Mouse (Mus musculus): ENCODE results near the gene Jazf1.

DNA sequence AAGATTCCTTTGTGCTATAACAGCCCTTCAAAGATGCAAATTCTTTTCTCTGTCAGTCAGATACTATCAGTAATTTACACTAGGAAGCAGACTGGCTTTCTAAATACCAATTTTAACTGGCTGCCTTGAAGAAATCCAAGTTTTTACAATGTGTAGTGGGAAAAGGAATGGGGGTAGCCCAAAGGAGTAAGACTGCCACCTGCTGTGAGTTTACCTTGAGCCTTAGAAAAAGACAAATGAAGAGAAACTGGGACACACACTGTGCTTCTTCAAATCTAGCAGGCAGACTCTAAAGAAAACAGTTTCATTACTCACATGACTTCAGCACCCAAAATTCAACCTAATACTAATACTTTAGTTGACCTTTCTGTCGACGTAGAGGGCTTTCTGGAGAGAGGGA lies 47.4 kb downstream of the Jazf1 start:
- no peak for TF ChIP-seq CTCF (IDR thresholded peaks at IDR 0.05 in 2 of 3, conservative IDR thresholded peaks at IDR 0.05 in 1 of 3; ENCODE audit: control insufficient read depth in 1 of 3, insufficient read depth in 1 of 3, low read depth in 2 of 3, low read length in 3 of 3, poor library complexity in 1 of 3, severe bottlenecking in 1 of 3)
- TF ChIP-seq CHD2 (IDR thresholded peaks at IDR 0.05; ENCODE audit: low read length), result no peak
- TF ChIP-seq TAL1 (IDR thresholded peaks at IDR 0.05; ENCODE audit: low read length), result no peak
- no peak for TF ChIP-seq GATA1 (IDR thresholded peaks at IDR 0.05; ENCODE audit: low read depth, low read length)
- no peak for TF ChIP-seq SIN3A (IDR thresholded peaks at IDR 0.05; ENCODE audit: low read length)
- TF ChIP-seq MAFK (IDR thresholded peaks at IDR 0.05; ENCODE audit: borderline replicate concordance, low read depth, low read length), result no peak
- TF ChIP-seq POLR2A (IDR thresholded peaks at IDR 0.05; ENCODE audit: control insufficient read depth in 1 of 2, insufficient read depth in 1 of 2, low read depth in 1 of 2, low read length in 2 of 2, poor library complexity in 1 of 2), result no peak
- TF ChIP-seq HCFC1 (IDR thresholded peaks at IDR 0.05; ENCODE audit: low read depth, low read length), result no peak
- no peak for TF ChIP-seq ZNF384 (IDR thresholded peaks at IDR 0.05; ENCODE audit: low read depth, low read length)
- TF ChIP-seq RAD21 (IDR thresholded peaks at IDR 0.05; ENCODE audit: low read depth, low read length), result no peak
- TF ChIP-seq ZMIZ1 (IDR thresholded peaks at IDR 0.05; ENCODE audit: low read depth, low read length), result no peak
- TF ChIP-seq SMC3 (IDR thresholded peaks at IDR 0.05; ENCODE audit: low read depth, low read length), result no peak
